Mouse (Mus musculus): ENCODE measurements at regions not wholly inside any gene's neighbourhood (a gene's known extent, or its start where the extent isn't known, plus 50 kb on each side); places are given as distances from the start of the nearest gene placed in this dataset.

DNA sequence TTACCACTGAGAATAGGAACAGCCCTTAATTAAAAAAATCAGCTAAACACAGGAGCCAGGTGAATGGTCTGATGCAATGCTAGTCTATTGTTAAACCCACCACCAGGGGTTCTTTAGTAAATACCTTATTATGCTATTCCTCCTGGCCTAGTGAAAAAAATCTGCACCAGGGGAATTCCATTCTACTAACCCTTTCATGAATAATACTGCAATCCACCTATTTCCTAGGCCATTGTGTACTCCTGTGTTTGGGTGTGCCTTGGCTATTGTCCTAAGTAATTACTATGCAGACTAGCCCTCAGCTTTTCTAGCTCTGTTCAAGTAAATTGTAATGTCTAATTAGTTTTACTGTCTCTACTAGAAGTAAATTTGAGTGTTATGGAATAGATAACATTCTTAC lies 511.8 kb downstream of the Frk start:
- peak; percentile 85 for DNase-seq (ENCODE audit: low read depth, low spot score)

- DNase-seq (ENCODE audit: low read depth, low spot score) = no peak
Observed at GRCm38 (mm10) chr10:35013430-35013829, 530.2 kb downstream of the Frk start.

DNA sequence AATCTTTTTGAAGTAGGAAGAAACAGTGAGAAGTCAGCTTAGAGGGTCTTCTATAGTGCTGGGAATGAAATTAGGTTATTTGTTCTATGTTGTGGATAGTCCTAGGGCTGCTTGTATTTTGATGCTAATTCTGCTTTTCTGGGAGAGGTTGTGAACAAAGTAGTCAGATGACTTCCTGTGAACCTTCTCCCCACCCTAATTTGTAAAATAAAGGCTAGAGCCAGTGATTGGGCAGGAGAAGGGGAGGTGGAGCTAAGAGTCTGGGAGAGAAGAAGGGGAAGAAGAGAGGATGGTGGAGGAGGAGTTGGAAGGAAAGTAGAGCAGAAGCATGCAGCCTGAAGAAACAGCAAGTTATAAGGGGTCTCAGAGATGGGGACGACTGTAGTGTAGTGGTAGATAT lies 533.2 kb downstream of the Frk start:
- peak; percentile 79 for DNase-seq (ENCODE audit: low read depth, low spot score)

- DNase-seq (ENCODE audit: low read depth, low spot score) = peak; percentile 51
Observed at GRCm38 (mm10) chr10:35057282-35057681, 574.1 kb downstream of the Frk start.
